Comparison of ENCODE assay signal across 9 mouse cellular contexts in the genomic region with DNA sequence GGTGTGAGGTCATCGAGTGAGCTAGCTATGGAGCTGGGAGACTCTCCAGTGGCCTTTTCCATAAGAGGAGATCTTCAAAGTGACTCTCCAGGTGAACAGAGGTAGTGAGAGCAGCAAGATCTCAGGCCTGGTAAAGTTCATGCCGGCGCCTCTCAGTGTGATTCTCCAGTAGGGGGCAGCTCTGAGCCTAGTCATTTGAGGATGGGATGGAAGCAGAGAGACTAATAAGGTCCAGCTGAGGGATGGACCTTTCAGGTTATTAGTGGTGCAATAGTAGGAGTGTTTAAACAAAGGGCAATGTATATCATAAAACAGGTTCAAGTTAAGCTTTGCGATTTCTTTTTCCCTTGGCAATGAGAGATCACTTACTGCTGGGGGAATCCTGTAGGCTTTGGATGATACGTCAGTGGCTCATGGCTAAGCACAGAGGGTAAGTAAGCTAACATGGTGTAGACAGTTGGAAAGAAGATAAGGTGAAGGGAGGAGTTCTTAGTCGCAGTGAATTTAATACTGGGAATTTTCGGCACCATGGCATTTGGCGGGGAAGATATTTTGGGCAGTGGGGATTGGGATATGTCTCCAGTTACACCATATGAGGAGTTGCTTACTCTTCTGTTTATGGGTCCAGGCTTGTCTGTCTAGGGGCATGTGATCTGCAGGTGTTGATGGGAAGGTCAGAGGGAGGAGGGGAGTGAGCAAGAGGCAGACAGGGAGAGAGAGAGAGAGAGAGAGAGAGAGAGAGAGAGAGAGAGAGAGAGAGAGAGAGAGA. TPM values are rescaled to one million over a fixed set of nuclear protein-coding genes. Genes with fewer than 3 reads are reported as not detected.
DNase-seq lines count a peak whose midpoint lies in the region; ATAC-seq and TF ChIP-seq lines count a peak whose summit lies in the region.
"Had no signal": no experiment of that assay in that cellular context is flagged by ENCODE, and none has a peak within 500 bp of the region (broad histone marks: within the 10 kb centered on the region; RNA-seq: fewer than 3 reads in every experiment).

No protein-coding gene starts in this region.

- no peak overlapping the region for H3K9ac ChIP-seq in hindbrain, postnatal 0 days (replicated peaks; ENCODE audit: low read length)
- no peak overlapping the region for H3K9ac ChIP-seq in hindbrain, embryonic 14.5 days
- H3K9ac ChIP-seq in ES-Bruce4 (ENCODE audit: low read depth, poor library complexity, severe bottlenecking): no peak overlapping the region

- no peak overlapping the region for H3K4me2 ChIP-seq in hindbrain, postnatal 0 days (ENCODE audit: low read depth, low read length)
- H3K4me2 ChIP-seq in hindbrain, embryonic 14.5 days (replicated peaks): no peak overlapping the region

- peak; percentile 54 for TF ChIP-seq CTCF in hindbrain, postnatal 0 days (IDR thresholded peaks at IDR 0.05; ENCODE audit: low read depth)
- TF ChIP-seq CTCF in ES-Bruce4 (IDR thresholded peaks at IDR 0.05; ENCODE audit: low read depth, low read length): peak; percentile 49
- peak; percentile 58; the same call in 1 of the 2 replicates for TF ChIP-seq CTCF in small intestine, adult 2 months (IDR thresholded peaks at IDR 0.05; ENCODE audit: extremely low read depth, insufficient read length, insufficient replicate concordance, low read depth, low read length)

- no peak overlapping the region for H3K27ac ChIP-seq in hindbrain, postnatal 0 days
- H3K27ac ChIP-seq in hindbrain, embryonic 14.5 days: no peak overlapping the region
- no peak overlapping the region for H3K27ac ChIP-seq in ES-Bruce4 (ENCODE audit: insufficient read depth, low read length)
- H3K27ac ChIP-seq in small intestine, adult 2 months (ENCODE audit: insufficient read depth, low read depth, low read length): no peak overlapping the region

- H3K27me3 ChIP-seq in hindbrain, postnatal 0 days (ENCODE audit: insufficient read depth, low read length): no peaks in the 10 kb centered on the region
- H3K27me3 ChIP-seq in hindbrain, embryonic 14.5 days (ENCODE audit: control insufficient read depth, insufficient read depth, low read length): no peaks in the 10 kb centered on the region
- H3K27me3 ChIP-seq in ES-Bruce4 (ENCODE audit: control insufficient read depth, insufficient read depth, low read length, poor library complexity, severe bottlenecking): no peaks in the 10 kb centered on the region; the same call in 1 of the 2 replicates
- H3K27me3 ChIP-seq in small intestine, adult 2 months (ENCODE audit: control insufficient read depth, insufficient read depth, low read length): no peaks in the 10 kb centered on the region

- TF ChIP-seq POLR2A in ES-Bruce4 (IDR thresholded peaks at IDR 0.05; ENCODE audit: insufficient read depth, low read length): no peak
- TF ChIP-seq POLR2A in small intestine, adult 2 months (IDR thresholded peaks at IDR 0.05; ENCODE audit: low read depth, low read length): no peak

- TF ChIP-seq EP300 in ES-Bruce4 (IDR thresholded peaks at IDR 0.05; ENCODE audit: insufficient read depth, low read depth, low read length): no peak

- H3K9me3 ChIP-seq in hindbrain, postnatal 0 days (ENCODE audit: low read length): no peaks in the 10 kb centered on the region
- H3K9me3 ChIP-seq in hindbrain, embryonic 14.5 days (ENCODE audit: control insufficient read depth, low read length): no peaks in the 10 kb centered on the region
- no peaks in the 10 kb centered on the region for H3K9me3 ChIP-seq in ES-Bruce4 (replicated peaks; ENCODE audit: control insufficient read depth, insufficient read depth, low read length, poor library complexity, severe bottlenecking)

- H3K4me1 ChIP-seq in hindbrain, postnatal 0 days (ENCODE audit: insufficient read depth, low read length): no peaks in the 10 kb centered on the region
- no peaks in the 10 kb centered on the region for H3K4me1 ChIP-seq in hindbrain, embryonic 14.5 days (replicated peaks; ENCODE audit: control insufficient read depth, insufficient read depth, low read length)
- H3K4me1 ChIP-seq in ES-Bruce4 (ENCODE audit: control insufficient read depth, insufficient read depth, low read length): no peaks in the 10 kb centered on the region
- peaks cover 7% of the 10 kb centered on the region; the same call in 1 of the 2 replicates for H3K4me1 ChIP-seq in small intestine, adult 2 months (ENCODE audit: control insufficient read depth, insufficient read depth, insufficient read length, low read length)

- DNase-seq in hindbrain, postnatal 0 days (ENCODE audit: low spot score): peak; percentile 34
- DNase-seq in hindbrain, embryonic 14.5 days (ENCODE audit: low spot score): no peak
- peak; percentile 61 for DNase-seq in adrenal gland, postnatal 25 days
- peak; percentile 21 for DNase-seq in kidney, postnatal 14 days
- no peak for DNase-seq in left cerebral cortex, adult 8-10 months (ENCODE audit: low spot score in 2 of 2)

- no peaks in the 10 kb centered on the region for H3K36me3 ChIP-seq in hindbrain, postnatal 0 days (ENCODE audit: insufficient read depth, low read length)
- no peaks in the 10 kb centered on the region for H3K36me3 ChIP-seq in hindbrain, embryonic 14.5 days (replicated peaks; ENCODE audit: control insufficient read depth, insufficient read depth)
- no peaks in the 10 kb centered on the region for H3K36me3 ChIP-seq in ES-Bruce4 (ENCODE audit: control insufficient read depth, insufficient read depth, low read length, poor library complexity, severe bottlenecking)
- H3K36me3 ChIP-seq in small intestine, adult 2 months (ENCODE audit: control insufficient read depth, insufficient read depth, low read length): no peaks in the 10 kb centered on the region

- ATAC-seq in hindbrain, postnatal 0 days: no peak
- ATAC-seq in hindbrain, embryonic 14.5 days (ENCODE audit: low FRiP score): no peak

- no peak overlapping the region for H3K4me3 ChIP-seq in hindbrain, postnatal 0 days (ENCODE audit: low read length)
- H3K4me3 ChIP-seq in hindbrain, embryonic 14.5 days (replicated peaks; ENCODE audit: low read length): no peak overlapping the region
- H3K4me3 ChIP-seq in ES-Bruce4 (ENCODE audit: low read depth, low read length): no peak overlapping the region
- no peak overlapping the region for H3K4me3 ChIP-seq in small intestine, adult 2 months (ENCODE audit: low read depth, low read length)

- WGBS in hindbrain, postnatal 0 days: 61% methylated on average over 8 of the region's 8 CpGs
- 66% methylated on average over 8 of the region's 8 CpGs for WGBS in hindbrain, embryonic 14.5 days
- WGBS in small intestine, adult 2 months: 52% methylated on average over 8 of the region's 8 CpGs

RNA-seq across cellular contexts. Expression of gene Dusp23, which starts 17.9 kb away (rescaled TPM):
- total RNA-seq in hindbrain, postnatal 0 days (2014; rRNA removed): 2.4 and 3.8 TPM in 2 replicates
- 8.8 and 9.0 TPM in 2 replicates for polyA plus RNA-seq in hindbrain, postnatal 0 days (2015; fragmentation: Nextera tagmentation; extraction: Ambion mirVana)
- polyA plus RNA-seq in hindbrain, embryonic 14.5 days (2014; fragmentation: Nextera tagmentation; extraction: Ambion mirVana): 9.5 and 12.7 TPM in 2 replicates
- 0.64 and 2.4 TPM in 2 replicates for polyA plus RNA-seq in ES-Bruce4 (2011; ENCODE audit: insufficient read depth, insufficient read length, low read depth, missing spikeins)
- total RNA-seq in adrenal gland, postnatal 25 days (2021): 7.1 and 8.4 TPM in 2 replicates
- 12.6 and 14.4 TPM in 2 replicates for polyA plus RNA-seq in small intestine, adult 2 months (2012; rRNA removed)
- total RNA-seq in left cerebral cortex, adult 8-10 months (2022): 1 to 10 TPM; 4.3 to 6.3 (median 5.5) TPM

RNA-seq across cellular contexts. Expression of gene Crp, which starts 47.2 kb away (rescaled TPM):
- not detected in 2 replicates for total RNA-seq in hindbrain, postnatal 0 days (2014; rRNA removed)
- polyA plus RNA-seq in hindbrain, postnatal 0 days (2015; fragmentation: Nextera tagmentation; extraction: Ambion mirVana): 0.10 and 0.14 TPM in 2 replicates
- polyA plus RNA-seq in hindbrain, embryonic 14.5 days (2014; fragmentation: Nextera tagmentation; extraction: Ambion mirVana): 0.41 TPM in 1 of 2 replicates, not detected in the other
- polyA plus RNA-seq in ES-Bruce4 (2011; ENCODE audit: insufficient read depth, insufficient read length, low read depth, missing spikeins): not detected in 2 replicates
- total RNA-seq in adrenal gland, postnatal 25 days (2021): 3.1 TPM in 1 of 2 replicates, not detected in the other
- 0.15 TPM in 1 of 2 replicates, not detected in the other for polyA plus RNA-seq in small intestine, adult 2 months (2012; rRNA removed)
- total RNA-seq in left cerebral cortex, adult 8-10 months (2022): not detected
- total RNA-seq: layer of hippocampus, postnatal 25 days had no signal
- polyA plus RNA-seq: embryonic facial prominence, embryonic 14.5 days had no signal

RNA-seq across cellular contexts. Expression of gene Fcrl6, which starts 48.4 kb away (rescaled TPM):
- total RNA-seq in hindbrain, postnatal 0 days (2014; rRNA removed): 0.18 TPM in 1 of 2 replicates, not detected in the other
- polyA plus RNA-seq in hindbrain, postnatal 0 days (2015; fragmentation: Nextera tagmentation; extraction: Ambion mirVana): not detected in 2 replicates
- polyA plus RNA-seq in hindbrain, embryonic 14.5 days (2014; fragmentation: Nextera tagmentation; extraction: Ambion mirVana): 0.10 and 0.19 TPM in 2 replicates
- not detected in 2 replicates for polyA plus RNA-seq in ES-Bruce4 (2011; ENCODE audit: insufficient read depth, insufficient read length, low read depth, missing spikeins)
- not detected in 2 replicates for total RNA-seq in adrenal gland, postnatal 25 days (2021)
- polyA plus RNA-seq in small intestine, adult 2 months (2012; rRNA removed): not detected in 2 replicates
- total RNA-seq in left cerebral cortex, adult 8-10 months (2022): not detected
- total RNA-seq: layer of hippocampus, postnatal 25 days had no signal

Comparison
In these comparisons a context has a peak if more than half of its experiments do, and no peak if none do; other contexts are left out.
1. DNase-seq: peak in hindbrain, postnatal 0 days (single experiment), adrenal gland, postnatal 25 days (single experiment) and kidney, postnatal 14 days (single experiment); none in hindbrain, embryonic 14.5 days (single experiment) and left cerebral cortex, adult 8-10 months (0 of 2).
2. Peak in every context shown above with its lines, with median percentiles within 50 percentile points of each other: CTCF ChIP-seq.